Mouse (Mus musculus) heart, postnatal 0 days (tissue): ENCODE measurements at regions not wholly inside any gene's neighbourhood (a gene's known extent, or its start where the extent isn't known, plus 50 kb on each side); places are given as distances from the start of the nearest gene placed in this dataset.

Experiments used
- ATAC-seq: fragments of 200-750 bp; cut with Nextera tagmentation; 2 replicates; pipeline ENCODE4 v1.8.0; 2017; ENCODE audit warnings: low read depth, moderate number of reproducible peaks, moderate library complexity; ENCODE audit not compliant: insufficient read depth
- DNase-seq: peaks from one replicate; pipeline ENCODE4 v3.0.0-alpha.2; 2016; ENCODE audit warnings: low spot score
- H3K27ac ChIP-seq: fragments of 300-500 bp; sonication (generic); 2 replicates; pipeline ENCODE4 v1.5.1; 2014; ENCODE audit warnings: low read depth, mild to moderate bottlenecking
- H3K27me3 ChIP-seq: fragments of 300-500 bp; sonication (generic); 2 replicates; pipeline ENCODE4 v1.6.1; 2014; ENCODE audit warnings: low read length, mixed read lengths; ENCODE audit not compliant: control insufficient read depth, insufficient read depth
- H3K36me3 ChIP-seq: fragments of 300-500 bp; sonication (generic); replicated peaks from 2 replicates; pipeline ENCODE4 v1.6.1; 2014; ENCODE audit warnings: low read length, mixed read lengths; ENCODE audit not compliant: control insufficient read depth, insufficient read depth
- H3K4me1 ChIP-seq: fragments of 300-500 bp; sonication (generic); 2 replicates; pipeline ENCODE4 v1.6.1; 2014; ENCODE audit warnings: antibody characterized with exemption; ENCODE audit not compliant: control insufficient read depth, insufficient read depth
- H3K4me2 ChIP-seq: fragments of 300-500 bp; sonication (generic); 2 replicates; pipeline ENCODE4 v1.6.1; 2014; ENCODE audit warnings: low read depth, mild to moderate bottlenecking, low read length, moderate library complexity
- H3K4me3 ChIP-seq: fragments of 300-500 bp; sonication (generic); 2 replicates; pipeline ENCODE4 v1.5.1; 2014; ENCODE audit warnings: low read depth, low read length
- H3K9ac ChIP-seq: fragments of 300-500 bp; sonication (generic); replicated peaks from 2 replicates; pipeline ENCODE4 v1.6.1; 2014; ENCODE audit warnings: low read depth, low read length, mixed read lengths
- H3K9me3 ChIP-seq: fragments of 300-500 bp; sonication (generic); replicated peaks from 2 replicates; pipeline ENCODE4 v1.6.1; 2016; ENCODE audit warnings: low read length; ENCODE audit not compliant: control insufficient read depth
- CTCF ChIP-seq: IDR thresholded peaks from 2 replicates; pipeline ENCODE4 v1.5.1; 2016; ENCODE audit warnings: antibody characterized with exemption, control low read depth, low read depth
- EP300 ChIP-seq: IDR thresholded peaks from 2 replicates; pipeline ENCODE4 v1.6.1; 2016; ENCODE audit warnings: antibody characterized with exemption, low read depth
- WGBS: fragments of 180-500 bp; shearing (Covaris S2); extraction: QIAGEN DNeasy Blood & Tissue Kit; methylation state at CpG from one replicate; pipeline ENCODE4 v1.1.7; 2014; 5-methylcytosine and 5-hydroxymethylcytosine counted together

DNA sequence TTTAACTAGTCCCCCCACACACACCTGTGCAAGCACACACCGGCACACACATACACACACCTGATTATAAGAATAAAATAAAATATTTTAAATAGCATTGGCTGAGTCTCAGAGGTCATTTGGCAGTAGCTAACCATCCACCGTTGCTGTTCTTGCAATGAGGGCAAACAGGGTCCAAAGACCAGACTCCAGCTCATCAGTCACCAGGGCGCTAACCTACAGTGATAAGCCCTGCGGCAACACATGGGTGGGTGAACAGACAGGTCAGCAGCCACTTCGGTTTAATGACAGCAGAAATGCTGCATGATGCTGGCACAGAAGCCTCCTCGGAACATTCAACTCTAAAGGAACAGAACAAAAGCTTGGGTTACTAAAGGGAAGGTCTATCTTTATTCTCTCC lies 54.9 kb downstream of the Tas2r134 start:
- no peak overlapping the region for H3K9ac ChIP-seq
- no peaks in the 10 kb centered on the region for H3K27me3 ChIP-seq
- DNase-seq (no peak), ATAC-seq (no peak)
- no peaks in the 10 kb centered on the region for H3K36me3 ChIP-seq
- H3K9me3 ChIP-seq: no peaks in the 10 kb centered on the region
- no peak overlapping the region for H3K27ac ChIP-seq
- H3K4me3 ChIP-seq: no peak overlapping the region
- TF ChIP-seq EP300: no peak
- TF ChIP-seq CTCF: no peak
- no peaks in the 10 kb centered on the region for H3K4me1 ChIP-seq
- 38% methylated on average over 6 of the region's 6 CpGs for WGBS
- no peak overlapping the region for H3K4me2 ChIP-seq

- Histone ChIP-seq H3K27ac (no peak overlapping the region), H3K4me1 (no peaks in the 10 kb centered on the region), H3K9me3 (no peaks in the 10 kb centered on the region), H3K36me3 (no peaks in the 10 kb centered on the region), H3K27me3 (no peaks in the 10 kb centered on the region), H3K4me3 (no peak overlapping the region), H3K9ac (no peak overlapping the region), H3K4me2 (no peak overlapping the region)
- TF ChIP-seq CTCF: no peak
- TF ChIP-seq EP300: no peak
- DNase-seq (no peak), ATAC-seq (no peak)
- WGBS: 81% methylated on average over 4 of the region's 4 CpGs
These were observed 55.4 kb downstream of the Tas2r134 start for GRCm38 (mm10) chr2:51682745-51683144.

- no peaks in the 10 kb centered on the region for H3K9me3 ChIP-seq
- ATAC-seq (no peak), DNase-seq (no peak)
- no peaks in the 10 kb centered on the region for H3K27me3 ChIP-seq
- no peaks in the 10 kb centered on the region for H3K4me1 ChIP-seq
- TF ChIP-seq EP300 (no peak), CTCF (no peak)
- H3K36me3 ChIP-seq: no peaks in the 10 kb centered on the region
- H3K4me2 ChIP-seq: no peak overlapping the region
- no peak overlapping the region for H3K4me3 ChIP-seq
- 59% methylated on average over 5 of the region's 5 CpGs for WGBS
- no peak overlapping the region for H3K27ac ChIP-seq
- no peak overlapping the region for H3K9ac ChIP-seq
These were observed 77.8 kb downstream of the Tas2r134 start for GRCm38 (mm10) chr2:51705110-51705509.

DNA sequence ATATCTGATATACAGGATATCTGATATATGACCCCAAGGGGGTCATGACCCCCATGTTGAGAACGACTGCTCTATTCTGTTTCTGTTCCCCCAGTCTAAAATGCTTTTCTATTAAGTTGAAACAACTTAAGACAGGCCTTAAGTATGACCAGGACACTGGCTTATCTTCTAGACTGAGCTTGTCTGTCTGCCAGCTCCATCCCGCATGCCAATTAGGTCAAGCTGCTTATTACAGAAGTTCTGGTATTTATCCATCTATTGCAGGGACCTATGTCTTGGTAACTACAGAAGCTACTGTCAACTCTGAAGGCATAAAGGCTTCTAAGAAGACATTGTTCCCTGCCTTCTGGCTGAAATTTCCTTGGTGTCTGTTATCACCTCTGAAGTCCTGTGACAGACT lies 81.4 kb downstream of the Tas2r134 start:
- no peak overlapping the region for H3K9ac ChIP-seq
- 55% methylated on average over 2 of the region's 2 CpGs for WGBS
- no peak overlapping the region for H3K4me2 ChIP-seq
- H3K4me3 ChIP-seq: no peak overlapping the region
- no peak for TF ChIP-seq EP300
- no peak for TF ChIP-seq CTCF
- ATAC-seq: no peak
- no peaks in the 10 kb centered on the region for H3K9me3 ChIP-seq
- DNase-seq: no peak
- no peaks in the 10 kb centered on the region for H3K36me3 ChIP-seq
- no peaks in the 10 kb centered on the region for H3K27me3 ChIP-seq
- no peak overlapping the region for H3K27ac ChIP-seq
- no peaks in the 10 kb centered on the region for H3K4me1 ChIP-seq

DNA sequence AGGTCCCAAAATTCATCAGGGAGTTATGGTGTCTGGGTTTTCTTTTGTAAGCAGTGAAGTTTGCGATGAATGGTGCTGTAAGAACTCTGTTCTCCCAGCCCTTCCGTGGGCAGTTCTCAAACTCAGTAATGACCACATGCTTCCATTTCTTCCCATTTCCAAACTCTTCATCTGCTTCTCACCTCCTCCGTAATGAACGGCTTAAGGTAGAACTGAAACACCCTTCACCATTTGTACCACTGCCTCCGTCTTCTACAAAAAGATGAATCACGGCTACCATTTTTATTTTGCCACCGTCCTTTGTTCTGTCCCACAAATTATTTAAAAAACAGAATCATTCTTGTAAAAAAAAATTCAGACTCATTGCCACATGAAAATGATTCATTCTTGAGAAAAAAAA lies 85.3 kb downstream of the Tas2r134 start:
- 98% methylated on average over 7 of the region's 7 CpGs for WGBS
- H3K27me3 ChIP-seq: no peaks in the 10 kb centered on the region
- H3K9me3 ChIP-seq: no peaks in the 10 kb centered on the region
- no peak overlapping the region for H3K4me2 ChIP-seq
- H3K4me1 ChIP-seq: no peaks in the 10 kb centered on the region
- no peak for TF ChIP-seq CTCF
- TF ChIP-seq EP300: no peak
- H3K4me3 ChIP-seq: no peak overlapping the region
- H3K9ac ChIP-seq: no peak overlapping the region
- no peaks in the 10 kb centered on the region for H3K36me3 ChIP-seq
- ATAC-seq: no peak
- H3K27ac ChIP-seq: no peak overlapping the region
- DNase-seq: no peak

GRCm38 (mm10) chr2:51730805-51731204 lies 103.5 kb downstream of the Tas2r134 start:
- H3K4me3 ChIP-seq: no peak overlapping the region
- no peak for ATAC-seq

More at GRCm38 (mm10) chr2:51730805-51731204, 103.5 kb downstream of the Tas2r134 start:
- TF ChIP-seq EP300 (no peak), CTCF (no peak)
- WGBS: 69% methylated on average over 3 of the region's 3 CpGs
- H3K4me1 ChIP-seq: peaks cover 12% of the 10 kb centered on the region; the same call in 1 of the 2 replicates
- no peaks in the 10 kb centered on the region for H3K9me3 ChIP-seq
- no peak overlapping the region for H3K27ac ChIP-seq
- no peak for DNase-seq
- H3K36me3 ChIP-seq: no peaks in the 10 kb centered on the region
- no peaks in the 10 kb centered on the region for H3K27me3 ChIP-seq
- no peak overlapping the region for H3K9ac ChIP-seq
- no peak overlapping the region for H3K4me2 ChIP-seq
